Mouse (Mus musculus) hindbrain, embryonic 11.5 days (tissue): ENCODE results near the gene Inka2. TPM values are rescaled to one million over a fixed set of nuclear protein-coding genes. Genes with fewer than 3 reads are reported as not detected.

Source experiments
- ATAC-seq: fragments of 200-750 bp; cut with Nextera tagmentation; 2 replicates; pipeline ENCODE4 v1.8.0; 2017; ENCODE audit warnings: mild to moderate bottlenecking, moderate TSS enrichment, moderate library complexity; ENCODE audit not compliant: low FRiP score
- DNase-seq: peaks from one replicate; pipeline ENCODE4 v3.0.0-alpha.2; 2015; ENCODE audit warnings: low spot score
- H3K27ac ChIP-seq: fragments of 300-500 bp; sonication (generic); 2 replicates; pipeline ENCODE4 v1.5.1; 2014; ENCODE audit warnings: mild to moderate bottlenecking, low read depth, low read length
- H3K27me3 ChIP-seq: fragments of 300-500 bp; sonication (generic); 2 replicates; pipeline ENCODE4 v1.6.1; 2014; ENCODE audit warnings: mild to moderate bottlenecking, low read length, moderate library complexity, mixed read lengths; ENCODE audit not compliant: control insufficient read depth, insufficient read depth
- H3K36me3 ChIP-seq: fragments of 300-500 bp; sonication (generic); 2 replicates; pipeline ENCODE4 v1.6.1; 2014; ENCODE audit warnings: mild to moderate bottlenecking, low read length, moderate library complexity, mixed read lengths; ENCODE audit not compliant: control insufficient read depth, insufficient read depth
- H3K4me1 ChIP-seq: fragments of 300-500 bp; sonication (generic); replicated peaks from 2 replicates; pipeline ENCODE4 v1.6.1; 2014; ENCODE audit warnings: low read length, mixed read lengths; ENCODE audit not compliant: control insufficient read depth, insufficient read depth
- H3K4me2 ChIP-seq: fragments of 300-500 bp; sonication (generic); replicated peaks from 2 replicates; pipeline ENCODE4 v1.6.1; 2014; ENCODE audit warnings: mild to moderate bottlenecking, low read depth, low read length
- H3K4me3 ChIP-seq: fragments of 300-500 bp; sonication (generic); 2 replicates; pipeline ENCODE4 v1.5.1; 2014; ENCODE audit warnings: low read depth, low read length
- H3K9ac ChIP-seq: fragments of 300-500 bp; sonication (generic); 2 replicates; pipeline ENCODE4 v1.6.1; 2014; ENCODE audit warnings: low read depth, low read length
- H3K9me3 ChIP-seq: fragments of 300-500 bp; sonication (generic); 2 replicates; pipeline ENCODE4 v1.6.1; 2016; ENCODE audit warnings: low read length; ENCODE audit not compliant: control insufficient read depth
- WGBS: fragments of 180-500 bp; shearing (Covaris S2); extraction: QIAGEN DNeasy Blood & Tissue Kit; methylation state at CpG from one replicate; pipeline ENCODE4 v1.1.7; 2014; 5-methylcytosine and 5-hydroxymethylcytosine counted together
- polyA plus RNA-seq: library from polyadenylated mRNA; unstranded; fragments of >200 nt; fragmentation: Nextera tagmentation; extraction: Ambion mirVana; gene quantifications from 2 replicates; pipeline ENCODE4 v1.2.1, GENCODE M21; 2014

The Inka2 gene
- polyA plus RNA-seq, 1 experiment from 2014 or later = 1.2 TPM

GRCm38 (mm10) chr3:105732360-105732759 lies 28.0 kb downstream of the Inka2 start:
- Histone ChIP-seq H3K27me3 (no peaks in the 10 kb centered on the region), H3K9ac (no peak overlapping the region), H3K4me3 (no peak overlapping the region), H3K9me3 (no peaks in the 10 kb centered on the region), H3K36me3 (no peaks in the 10 kb centered on the region), H3K27ac (no peak overlapping the region), H3K4me1 (no peaks in the 10 kb centered on the region), H3K4me2 (no peak overlapping the region)
- ATAC-seq = no peak
- 87% methylated on average over 4 of the region's 4 CpGs for WGBS
- DNase-seq = no peak

GRCm38 (mm10) chr3:105733538-105733937 lies 29.1 kb downstream of the Inka2 start:
- Histone ChIP-seq H3K9me3 (no peaks in the 10 kb centered on the region), H3K9ac (no peak overlapping the region), H3K36me3 (no peaks in the 10 kb centered on the region), H3K27me3 (no peaks in the 10 kb centered on the region), H3K4me1 (no peaks in the 10 kb centered on the region), H3K4me3 (no peak overlapping the region), H3K4me2 (no peak overlapping the region), H3K27ac (no peak overlapping the region)
- 96% methylated on average over 4 of the region's 4 CpGs for WGBS
- ATAC-seq = no peak
- no peak for DNase-seq

DNA sequence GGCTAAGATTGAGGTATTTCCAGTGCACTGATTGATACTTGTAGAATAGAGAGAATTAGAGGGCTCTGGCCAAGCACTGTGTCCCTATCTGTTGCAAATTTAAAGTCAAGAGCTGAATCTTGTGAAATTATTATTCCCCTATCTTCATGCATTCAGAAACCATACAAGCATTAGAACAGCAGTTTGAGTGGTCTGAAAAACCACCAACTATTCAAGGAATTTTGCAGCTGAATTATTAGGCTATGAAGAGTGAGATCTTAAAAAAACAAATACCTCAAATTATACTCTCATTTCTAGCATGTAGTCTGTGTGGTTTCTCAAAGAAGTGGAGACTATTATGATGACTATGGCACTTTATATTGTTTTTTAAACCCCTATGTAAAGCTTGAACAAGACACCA lies 30.9 kb downstream of the Inka2 start:
- no peak overlapping the region for H3K4me3 ChIP-seq
- H3K9me3 ChIP-seq = no peaks in the 10 kb centered on the region
- ATAC-seq = no peak

GRCm38 (mm10) chr3:105736148-105736547 lies 31.7 kb downstream of the Inka2 start:
- Histone ChIP-seq H3K9me3 (no peaks in the 10 kb centered on the region), H3K9ac (no peak overlapping the region), H3K36me3 (no peaks in the 10 kb centered on the region), H3K4me3 (no peak overlapping the region), H3K4me2 (no peak overlapping the region), H3K27me3 (no peaks in the 10 kb centered on the region), H3K27ac (no peak overlapping the region), H3K4me1 (no peaks in the 10 kb centered on the region)
- DNase-seq (no peak), ATAC-seq (no peak)
- WGBS = 89% methylated on average over 1 of the region's 1 CpGs

More for the DNA sequence above, 30.9 kb downstream of the Inka2 start:
- Histone ChIP-seq H3K27ac (no peak overlapping the region), H3K4me1 (no peaks in the 10 kb centered on the region), H3K27me3 (no peaks in the 10 kb centered on the region), H3K4me2 (no peak overlapping the region), H3K36me3 (no peaks in the 10 kb centered on the region), H3K9ac (no peak overlapping the region)
- no peak for DNase-seq

- Histone ChIP-seq H3K4me2 (no peak overlapping the region), H3K27me3 (no peaks in the 10 kb centered on the region), H3K9ac (no peak overlapping the region), H3K4me3 (no peak overlapping the region), H3K9me3 (no peaks in the 10 kb centered on the region), H3K27ac (no peak overlapping the region), H3K36me3 (no peaks in the 10 kb centered on the region), H3K4me1 (no peaks in the 10 kb centered on the region)
- ATAC-seq = no peak
- 89% methylated on average over 7 of the region's 7 CpGs for WGBS
- no peak for DNase-seq
Measured at GRCm38 (mm10) chr3:105737070-105737469, 32.7 kb downstream of the Inka2 start.

DNA sequence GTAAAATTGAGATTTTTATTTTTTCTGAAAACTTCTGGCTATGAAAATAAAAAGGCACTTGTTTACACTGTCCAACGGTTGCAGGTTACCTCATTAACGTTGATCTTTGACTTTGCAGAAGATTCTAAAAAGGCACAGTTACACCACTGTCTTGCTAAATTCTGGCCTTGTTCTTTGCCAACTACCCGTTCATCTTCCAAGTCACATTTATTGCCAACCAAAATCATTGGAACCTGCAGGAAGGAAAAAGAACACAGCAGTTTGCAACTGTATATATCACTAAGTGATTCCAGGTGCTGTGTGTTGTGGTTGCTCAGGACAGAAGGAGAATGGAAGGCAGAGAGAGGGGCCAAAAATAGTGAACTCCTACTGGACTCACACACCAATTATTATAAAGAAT lies 33.3 kb downstream of the Inka2 start:
- ATAC-seq (no peak), DNase-seq (no peak)
- Histone ChIP-seq H3K4me3 (no peak overlapping the region), H3K4me1 (no peaks in the 10 kb centered on the region), H3K27me3 (no peaks in the 10 kb centered on the region), H3K4me2 (no peak overlapping the region), H3K9ac (no peak overlapping the region), H3K27ac (no peak overlapping the region), H3K9me3 (no peaks in the 10 kb centered on the region), H3K36me3 (no peaks in the 10 kb centered on the region)
- WGBS = 92% methylated on average over 3 of the region's 3 CpGs

DNA sequence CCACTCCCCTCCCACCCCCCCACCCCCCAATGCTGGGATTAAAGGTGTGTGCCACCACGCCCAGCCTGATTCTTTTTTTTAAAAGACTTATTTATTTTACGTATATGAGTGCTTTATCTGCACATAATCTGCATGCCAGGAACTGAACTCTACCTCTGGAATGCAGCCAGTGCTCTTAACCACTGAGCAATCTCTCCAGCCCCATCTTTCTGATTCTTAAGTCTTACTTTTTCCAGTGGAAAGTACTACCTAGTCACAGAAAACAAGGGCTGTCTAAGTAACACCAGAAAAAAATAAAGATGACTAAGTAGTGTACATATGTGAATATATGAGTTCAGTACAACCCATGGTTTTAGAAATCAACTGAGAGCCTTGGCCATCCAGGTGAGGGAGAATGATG lies 42.1 kb downstream of the Inka2 start:
- no peak overlapping the region for H3K4me3 ChIP-seq
- H3K4me2 ChIP-seq = no peak overlapping the region
- ATAC-seq (no peak), DNase-seq (no peak)
- no peaks in the 10 kb centered on the region for H3K36me3 ChIP-seq
- no peaks in the 10 kb centered on the region for H3K27me3 ChIP-seq
- no peak overlapping the region for H3K9ac ChIP-seq
- no peaks in the 10 kb centered on the region for H3K4me1 ChIP-seq
- no peak overlapping the region for H3K27ac ChIP-seq
- no peaks in the 10 kb centered on the region for H3K9me3 ChIP-seq
- 91% methylated on average over 2 of the region's 2 CpGs for WGBS

DNA sequence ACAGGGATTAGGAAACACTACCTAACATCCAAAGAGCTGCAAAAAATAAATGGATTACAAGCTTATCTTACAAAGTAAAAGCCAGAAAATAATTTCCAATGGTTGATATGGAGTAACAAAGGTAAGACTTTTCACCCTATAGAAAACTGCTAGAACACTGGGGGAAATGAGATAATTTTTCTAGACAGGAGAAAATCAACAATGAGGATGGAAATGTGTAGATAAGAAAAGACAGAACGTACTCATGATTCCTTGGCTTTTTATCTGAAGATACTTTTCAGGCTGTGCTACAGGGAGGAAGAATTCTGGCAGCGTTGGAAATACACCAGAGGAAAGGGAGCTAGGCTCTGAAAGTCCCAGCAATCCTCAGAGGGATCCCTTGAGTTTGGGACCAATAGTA lies 46.4 kb downstream of the Inka2 start:
- no peak overlapping the region for H3K4me3 ChIP-seq
- DNase-seq = no peak
- H3K9me3 ChIP-seq = no peaks in the 10 kb centered on the region
- no peaks in the 10 kb centered on the region for H3K4me1 ChIP-seq
- H3K27ac ChIP-seq = no peak overlapping the region
- no peaks in the 10 kb centered on the region for H3K27me3 ChIP-seq
- no peaks in the 10 kb centered on the region for H3K36me3 ChIP-seq
- no peak overlapping the region for H3K4me2 ChIP-seq
- no peak for ATAC-seq
- no peak overlapping the region for H3K9ac ChIP-seq
- WGBS = 90% methylated on average over 2 of the region's 2 CpGs

GRCm38 (mm10) chr3:105754184-105754583 lies 49.8 kb downstream of the Inka2 start:
- no peaks in the 10 kb centered on the region for H3K9me3 ChIP-seq
- no peak for ATAC-seq
- whole genome bisulfite sequencing = 82% methylated on average over 2 of the region's 3 CpGs

More at GRCm38 (mm10) chr3:105754184-105754583, 49.8 kb downstream of the Inka2 start:
- Histone ChIP-seq H3K36me3 (no peaks in the 10 kb centered on the region), H3K4me2 (no peak overlapping the region), H3K4me1 (no peaks in the 10 kb centered on the region), H3K27me3 (no peaks in the 10 kb centered on the region), H3K4me3 (no peak overlapping the region), H3K9ac (no peak overlapping the region), H3K27ac (no peak overlapping the region)
- DNase-seq = no peak
